Mouse (Mus musculus) heart, embryonic 16.5 days (tissue): ENCODE data around the gene Lsm3. TPM values are rescaled to one million over a fixed set of nuclear protein-coding genes. Genes with fewer than 3 reads are reported as not detected.

Source experiments
- ATAC-seq: fragments of 200-750 bp; cut with Nextera tagmentation; replicated peaks from 2 replicates; pipeline ENCODE4 v1.8.0; 2017; ENCODE audit warnings: moderate number of reproducible peaks; ENCODE audit not compliant: insufficient read depth, low FRiP score; ENCODE audit errors: extremely low read depth
- H3K27ac ChIP-seq: fragments of 300-500 bp; sonication (generic); 2 replicates; pipeline ENCODE4 v1.5.1; 2014; ENCODE audit warnings: mild to moderate bottlenecking, low read length, control low read depth, moderate library complexity
- H3K27me3 ChIP-seq: fragments of 300-500 bp; sonication (generic); 2 replicates; pipeline ENCODE4 v1.6.1; 2014; ENCODE audit warnings: low read length, mixed read lengths; ENCODE audit not compliant: control insufficient read depth, insufficient read depth
- H3K36me3 ChIP-seq: fragments of 300-500 bp; sonication (generic); 2 replicates; pipeline ENCODE4 v1.6.1; 2014; ENCODE audit not compliant: control insufficient read depth, insufficient read depth
- H3K4me1 ChIP-seq: fragments of 300-500 bp; sonication (generic); 2 replicates; pipeline ENCODE4 v1.6.1; 2014; ENCODE audit warnings: low read length, mixed read lengths; ENCODE audit not compliant: control insufficient read depth, insufficient read depth
- H3K4me2 ChIP-seq: fragments of 300-500 bp; sonication (generic); 2 replicates; pipeline ENCODE4 v1.6.1; 2014; ENCODE audit warnings: low read depth, mild to moderate bottlenecking, control low read depth, low read length
- H3K4me3 ChIP-seq: fragments of 300-500 bp; sonication (generic); 2 replicates; pipeline ENCODE4 v1.5.1; 2014; ENCODE audit warnings: mild to moderate bottlenecking, control low read depth, low read length
- H3K9ac ChIP-seq: fragments of 300-500 bp; sonication (generic); 2 replicates; pipeline ENCODE4 v1.6.1; 2014; ENCODE audit warnings: low read length, control low read depth
- H3K9me3 ChIP-seq: fragments of 300-500 bp; sonication (generic); replicated peaks from 2 replicates; pipeline ENCODE4 v1.6.1; 2016; ENCODE audit warnings: low read length; ENCODE audit not compliant: control insufficient read depth
- WGBS: fragments of 180-500 bp; shearing (Covaris S2); extraction: QIAGEN DNeasy Blood & Tissue Kit; methylation state at CpG from one replicate; pipeline ENCODE4 v1.1.7; 2014; 5-methylcytosine and 5-hydroxymethylcytosine counted together
- polyA plus RNA-seq: library from polyadenylated mRNA; unstranded; fragments of >200 nt; fragmentation: Nextera tagmentation; extraction: Ambion mirVana; gene quantifications from 2 replicates; pipeline ENCODE4 v1.2.1, GENCODE M21; 2015

The Lsm3 gene
- polyA plus RNA-seq, 1 experiment from 2014 or later: 183 TPM

GRCm38 (mm10) chr6:91536047-91536765, 20.5 kb downstream of the Lsm3 start:
- H3K27me3 ChIP-seq: peaks cover 35% of the 10 kb centered on the region
- no peak overlapping the region for H3K4me3 ChIP-seq
- peaks cover 9% of the 10 kb centered on the region for H3K4me1 ChIP-seq
- ATAC-seq: no peak
- H3K4me2 ChIP-seq: no peak overlapping the region
- H3K9me3 ChIP-seq: 0 out of 2 replicates have a peak, but pooled peaks cover 2% of the 10 kb centered on the region
- H3K27ac ChIP-seq: no peak overlapping the region
- H3K36me3 ChIP-seq: no peaks in the 10 kb centered on the region
- WGBS: 74% methylated on average over 11 of the region's 11 CpGs
- no peak overlapping the region for H3K9ac ChIP-seq

DNA sequence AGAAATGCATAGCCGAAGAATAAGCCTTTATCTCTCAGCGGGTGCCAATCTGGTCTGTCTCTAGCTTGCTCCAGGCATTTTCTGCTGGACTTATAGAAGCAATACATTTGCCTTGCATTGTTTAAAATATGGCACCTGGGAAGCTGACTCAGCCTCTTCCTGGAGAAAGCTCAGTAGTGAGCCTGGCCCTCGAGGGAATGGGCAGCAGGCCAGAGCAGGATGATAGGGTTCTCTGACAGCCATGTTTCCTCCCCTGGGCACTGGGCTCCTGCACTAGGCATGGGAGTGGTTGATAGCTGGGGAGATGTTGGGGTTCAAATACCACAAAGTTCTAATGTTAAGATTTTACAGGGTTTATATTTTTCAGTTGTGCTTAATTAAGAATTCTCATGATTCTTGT, 25.5 kb downstream of the Lsm3 start:
- H3K4me2 ChIP-seq: no peak overlapping the region
- H3K36me3 ChIP-seq: no peaks in the 10 kb centered on the region
- peaks cover 60% of the 10 kb centered on the region for H3K27me3 ChIP-seq
- 0 out of 2 replicates have a peak, but pooled peaks cover 2% of the 10 kb centered on the region for H3K9me3 ChIP-seq
- H3K9ac ChIP-seq: no peak overlapping the region
- 47% methylated on average over 3 of the region's 3 CpGs for WGBS
- H3K4me1 ChIP-seq: peaks cover 27% of the 10 kb centered on the region
- no peak for ATAC-seq
- H3K27ac ChIP-seq: no peak overlapping the region
- no peak overlapping the region for H3K4me3 ChIP-seq

- 0 out of 2 replicates have a peak, but pooled peaks have one; percentile 7 for ATAC-seq
- H3K4me1 ChIP-seq: peaks cover 30% of the 10 kb centered on the region
- no peak overlapping the region for H3K4me2 ChIP-seq
- no peak overlapping the region for H3K9ac ChIP-seq
- no peak overlapping the region for H3K4me3 ChIP-seq
- H3K36me3 ChIP-seq: no peaks in the 10 kb centered on the region
- 41% methylated on average over 5 of the region's 5 CpGs for WGBS
- H3K27ac ChIP-seq: peak overlapping the region; percentile 58
- H3K27me3 ChIP-seq: peaks cover 51% of the 10 kb centered on the region
- H3K9me3 ChIP-seq: 0 out of 2 replicates have a peak, but pooled peaks cover 2% of the 10 kb centered on the region
Observed at GRCm38 (mm10) chr6:91543056-91543455, 27.3 kb downstream of the Lsm3 start.

- peak overlapping the region; percentile 20; the same call in 1 of the 2 replicates for H3K4me2 ChIP-seq
Observed at GRCm38 (mm10) chr6:91546241-91546884, 30.6 kb downstream of the Lsm3 start.

GRCm38 (mm10) chr6:91547313-91547712, 31.6 kb downstream of the Lsm3 start:
- Histone ChIP-seq H3K27me3 (peaks cover 56% of the 10 kb centered on the region), H3K4me3 (no peak overlapping the region), H3K27ac (no peak overlapping the region), H3K36me3 (no peaks in the 10 kb centered on the region), H3K4me2 (no peak overlapping the region), H3K9me3 (peaks cover 2% of the 10 kb centered on the region; the same call in 1 of the 2 replicates), H3K4me1 (peaks cover 26% of the 10 kb centered on the region), H3K9ac (no peak overlapping the region)
- 73% methylated on average over 1 of the region's 1 CpGs for WGBS
- ATAC-seq: no peak

More at GRCm38 (mm10) chr6:91546241-91546884, 30.6 kb downstream of the Lsm3 start:
- Histone ChIP-seq H3K4me3 (no peak overlapping the region), H3K4me1 (peaks cover 29% of the 10 kb centered on the region), H3K9me3 (peaks cover 2% of the 10 kb centered on the region; the same call in 1 of the 2 replicates), H3K36me3 (no peaks in the 10 kb centered on the region), H3K9ac (no peak overlapping the region), H3K27me3 (peaks cover 59% of the 10 kb centered on the region), H3K27ac (peak overlapping the region; percentile 56)
- WGBS: 16% methylated on average over 9 of the region's 9 CpGs
- ATAC-seq: peak; percentile 94

DNA sequence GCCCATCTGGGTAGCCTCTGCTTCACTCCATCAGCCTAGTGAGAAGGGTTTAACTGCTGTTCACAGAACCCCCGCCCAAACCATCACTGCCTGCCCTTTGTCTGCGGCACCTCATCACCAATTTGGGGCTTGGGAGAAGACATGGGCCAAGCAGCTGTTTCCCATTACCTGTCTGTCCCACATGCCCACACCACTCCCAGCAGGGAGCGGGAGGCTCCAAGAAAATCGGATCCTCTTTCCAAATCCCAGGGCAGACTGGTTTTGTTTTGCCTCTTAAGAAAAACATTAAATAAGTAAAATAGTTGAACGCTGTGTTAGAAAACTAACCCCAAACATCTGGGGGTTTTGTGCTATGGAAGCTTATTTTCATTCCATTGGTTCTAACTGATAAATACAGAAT, 33.9 kb downstream of the Lsm3 start:
- H3K4me2 ChIP-seq: no peak overlapping the region
- no peak overlapping the region for H3K9ac ChIP-seq
- no peaks in the 10 kb centered on the region for H3K36me3 ChIP-seq
- no peak overlapping the region for H3K27ac ChIP-seq
- H3K27me3 ChIP-seq: peaks cover 49% of the 10 kb centered on the region
- H3K9me3 ChIP-seq: peaks cover 2% of the 10 kb centered on the region; the same call in 1 of the 2 replicates
- 63% methylated on average over 5 of the region's 5 CpGs for WGBS
- peaks cover 17% of the 10 kb centered on the region for H3K4me1 ChIP-seq
- no peak overlapping the region for H3K4me3 ChIP-seq
- ATAC-seq: no peak

- peaks cover 6% of the 10 kb centered on the region for H3K9me3 ChIP-seq
- ATAC-seq: no peak
- H3K27me3 ChIP-seq: peaks cover 57% of the 10 kb centered on the region
- H3K27ac ChIP-seq: no peak overlapping the region
- no peak overlapping the region for H3K9ac ChIP-seq
- H3K4me1 ChIP-seq: peaks cover 7% of the 10 kb centered on the region
- H3K4me2 ChIP-seq: no peak overlapping the region
- no peak overlapping the region for H3K4me3 ChIP-seq
- H3K36me3 ChIP-seq: no peaks in the 10 kb centered on the region
- 97% methylated on average over 3 of the region's 3 CpGs for WGBS
Observed at GRCm38 (mm10) chr6:91551671-91552070, 35.9 kb downstream of the Lsm3 start.

DNA sequence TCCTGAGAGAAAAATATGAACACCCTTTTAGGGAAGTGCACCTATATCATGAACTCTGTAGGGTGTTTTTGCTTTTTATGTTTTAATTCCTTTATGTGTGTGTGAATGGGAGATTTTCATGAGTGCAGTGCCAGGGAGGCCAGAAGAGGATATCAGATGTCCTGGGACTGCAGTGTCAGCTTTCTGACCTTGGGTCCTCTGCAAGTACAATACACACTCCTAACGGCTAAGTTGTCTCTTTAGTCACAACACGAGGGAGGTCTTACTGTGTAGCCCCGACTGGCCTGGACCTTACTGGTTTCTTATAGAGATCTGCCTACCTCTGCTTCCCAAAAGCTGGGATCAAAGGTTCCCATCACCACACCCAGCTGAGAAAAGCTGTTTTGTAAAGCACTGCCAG, 37.0 kb downstream of the Lsm3 start:
- H3K4me2 ChIP-seq: no peak overlapping the region
- H3K9me3 ChIP-seq: peaks cover 6% of the 10 kb centered on the region
- no peak overlapping the region for H3K27ac ChIP-seq
- no peaks in the 10 kb centered on the region for H3K36me3 ChIP-seq
- no peak for ATAC-seq
- WGBS: 39% methylated on average over 3 of the region's 3 CpGs
- no peak overlapping the region for H3K4me3 ChIP-seq
- peaks cover 6% of the 10 kb centered on the region; the same call in 1 of the 2 replicates for H3K4me1 ChIP-seq
- peaks cover 64% of the 10 kb centered on the region for H3K27me3 ChIP-seq
- no peak overlapping the region for H3K9ac ChIP-seq

DNA sequence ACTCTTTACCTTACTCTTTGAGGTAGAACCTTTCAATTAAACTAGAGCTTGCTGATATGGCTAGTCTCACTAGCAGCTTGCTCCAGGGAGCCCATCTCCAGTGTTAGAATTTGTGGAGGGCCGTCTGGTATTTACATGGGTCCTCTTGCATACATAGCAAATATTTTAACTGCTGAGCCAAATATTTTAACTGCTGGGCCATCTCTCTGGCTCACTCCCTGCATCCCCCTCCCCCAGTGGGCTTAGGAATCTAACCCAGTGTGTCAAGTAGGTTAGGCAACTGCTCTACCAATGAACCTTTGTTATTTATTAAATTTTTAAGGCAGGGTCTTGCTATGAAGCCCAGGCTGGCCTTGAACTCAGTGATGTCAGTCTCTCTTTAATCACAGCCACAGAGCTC, 42.8 kb downstream of the Lsm3 start:
- ATAC-seq: no peak
- no peak overlapping the region for H3K4me3 ChIP-seq
- H3K4me1 ChIP-seq: no peaks in the 10 kb centered on the region
- H3K9me3 ChIP-seq: peaks cover 3% of the 10 kb centered on the region
- 54% methylated on average over 1 of the region's 1 CpGs for WGBS
- no peak overlapping the region for H3K4me2 ChIP-seq
- peaks cover 65% of the 10 kb centered on the region for H3K27me3 ChIP-seq
- H3K36me3 ChIP-seq: no peaks in the 10 kb centered on the region
- no peak overlapping the region for H3K9ac ChIP-seq
- no peak overlapping the region for H3K27ac ChIP-seq
